Mouse (Mus musculus) E14TG2a.4 (cell line): ENCODE data around the gene Zfyve21.

ENCODE experiments used
- CTCF ChIP-seq: conservative IDR thresholded peaks from 2 replicates; pipeline ENCODE4 v1.5.1; 2014; ENCODE audit warnings: low read length
- NANOG ChIP-seq: IDR thresholded peaks from 2 replicates; pipeline ENCODE4 v1.6.1; 2014; ENCODE audit warnings: borderline replicate concordance, low read length, mixed read lengths
- POU5F1 ChIP-seq: IDR thresholded peaks from 2 replicates; pipeline ENCODE4 v1.6.1; 2014; ENCODE audit warnings: low read length, borderline replicate concordance

DNA sequence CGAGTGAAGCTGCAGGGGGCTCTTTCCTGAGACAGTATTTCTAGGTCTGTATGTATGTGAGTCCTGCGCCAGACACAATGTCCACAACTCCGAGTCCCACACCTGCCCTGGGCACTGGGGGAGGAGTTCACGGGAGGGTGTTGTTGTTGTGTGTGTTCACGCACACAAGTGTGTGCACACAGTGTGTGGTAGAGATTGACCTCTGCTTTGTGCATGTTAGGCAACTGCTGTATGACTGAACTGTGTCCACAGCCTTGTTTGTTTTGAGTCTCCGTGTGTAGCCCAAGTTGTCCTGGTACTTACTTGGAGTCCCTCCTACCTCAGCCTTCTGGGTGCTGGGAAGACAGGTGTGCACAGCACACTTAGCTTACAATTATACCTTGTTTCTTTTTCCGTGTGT lies 23.3 kb upstream of the Zfyve21 start:
- TF ChIP-seq CTCF (no peak), POU5F1 (no peak), NANOG (no peak)
